ENCODE assay signal across 11 mouse cellular contexts in the genomic region with DNA sequence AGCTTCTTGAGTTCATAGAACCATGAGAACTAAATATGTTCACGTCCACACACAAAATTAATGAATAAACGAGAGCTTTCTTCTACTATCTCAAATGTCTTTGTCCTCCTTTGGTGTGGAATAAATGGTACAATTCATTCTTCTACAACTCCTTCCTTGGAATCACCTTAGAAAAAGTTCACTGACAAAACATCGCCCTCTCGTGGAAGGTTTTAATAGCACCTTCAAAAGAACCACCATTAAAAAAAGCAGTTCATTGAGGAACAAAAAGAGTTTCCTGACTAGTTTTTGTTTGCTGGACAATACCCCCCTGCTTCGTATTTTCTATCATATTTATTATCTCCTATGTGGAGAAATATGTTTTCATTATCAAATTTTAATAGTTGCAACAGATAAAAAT. TPM values are rescaled to one million over a fixed set of nuclear protein-coding genes. Genes with fewer than 3 reads are reported as not detected.
DNase-seq lines count a peak whose midpoint lies in the region; ATAC-seq lines count a peak whose summit lies in the region.
"Had no signal": no experiment of that assay in that cellular context is flagged by ENCODE, and none has a peak within 500 bp of the region (broad histone marks: within the 10 kb centered on the region; RNA-seq: fewer than 3 reads in every experiment).

No protein-coding gene starts in this region.

- 30% methylated on average over 5 of the region's 5 CpGs for WGBS in neural tube, embryonic 15.5 days

- H3K4me1 ChIP-seq in neural tube, embryonic 15.5 days: no peaks in the 10 kb centered on the region
- H3K4me1 ChIP-seq: embryonic facial prominence, embryonic 15.5 days; limb, embryonic 12.5 days; neural tube, embryonic 12.5 days had no signal

- no peaks in the 10 kb centered on the region for H3K27me3 ChIP-seq in neural tube, embryonic 15.5 days (replicated peaks)
- H3K27me3 ChIP-seq: embryonic facial prominence, embryonic 15.5 days; limb, embryonic 12.5 days; neural tube, embryonic 12.5 days had no signal

- no peak overlapping the region for H3K27ac ChIP-seq in neural tube, embryonic 15.5 days (replicated peaks)
- H3K27ac ChIP-seq: embryonic facial prominence, embryonic 15.5 days; limb, embryonic 12.5 days; neural tube, embryonic 12.5 days had no signal

- H3K9me3 ChIP-seq in neural tube, embryonic 15.5 days (replicated peaks): no peaks in the 10 kb centered on the region
- H3K9me3 ChIP-seq: embryonic facial prominence, embryonic 15.5 days; limb, embryonic 12.5 days; neural tube, embryonic 12.5 days had no signal

- no peaks in the 10 kb centered on the region for H3K36me3 ChIP-seq in neural tube, embryonic 15.5 days
- H3K36me3 ChIP-seq: embryonic facial prominence, embryonic 15.5 days; limb, embryonic 12.5 days; neural tube, embryonic 12.5 days had no signal

- no peak for ATAC-seq in neural tube, embryonic 15.5 days (ENCODE audit: low FRiP score)

- H3K4me3 ChIP-seq in neural tube, embryonic 15.5 days (replicated peaks): no peak overlapping the region
- H3K4me3 ChIP-seq: embryonic facial prominence, embryonic 15.5 days; limb, embryonic 12.5 days; neural tube, embryonic 12.5 days had no signal

- DNase-seq in layer of hippocampus, adult 11-12 months (ENCODE audit: low spot score): peak; percentile 37
- no peak for DNase-seq in layer of hippocampus, adult 9-11 months
- DNase-seq in right cerebral cortex, adult 2 months (ENCODE audit: low spot score in 2 of 2): peak; percentile 25 to 67
- DNase-seq in right cerebral cortex, postnatal 25 days: no peak
- peak; percentile 45 for DNase-seq in embryo, embryonic 11 days
- DNase-seq in gastrocnemius, adult 8-10 months (ENCODE audit: low spot score in 2 of 2): no peak

- H3K9ac ChIP-seq in neural tube, embryonic 15.5 days (replicated peaks): no peak overlapping the region
- H3K9ac ChIP-seq: embryonic facial prominence, embryonic 15.5 days; limb, embryonic 12.5 days; neural tube, embryonic 12.5 days had no signal

- H3K4me2 ChIP-seq in neural tube, embryonic 15.5 days: no peak overlapping the region
- H3K4me2 ChIP-seq: embryonic facial prominence, embryonic 15.5 days; limb, embryonic 12.5 days; neural tube, embryonic 12.5 days had no signal

RNA-seq across cellular contexts. Expression of a gene that starts 40.7 kb away (rescaled TPM):
- not detected in 2 replicates for polyA plus RNA-seq in neural tube, embryonic 15.5 days (2015; fragmentation: Nextera tagmentation; extraction: Ambion mirVana)
- not detected for total RNA-seq in gastrocnemius, adult 8-10 months (2022)
- total RNA-seq: granulocyte monocyte progenitor cell, adult 5-6 weeks had no signal
- polyA plus RNA-seq: embryonic facial prominence, embryonic 15.5 days; limb, embryonic 12.5 days; neural tube, embryonic 12.5 days had no signal

Comparison
In these comparisons a context has a peak if more than half of its experiments do, and no peak if none do; other contexts are left out.
1. DNase-seq: peak in layer of hippocampus, adult 11-12 months (single experiment), right cerebral cortex, adult 2 months (2 of 2) and embryo, embryonic 11 days (single experiment); none in layer of hippocampus, adult 9-11 months (single experiment), right cerebral cortex, postnatal 25 days (single experiment) and gastrocnemius, adult 8-10 months (0 of 2).